Mouse (Mus musculus) fibroblast of lung, adult 2 months (primary cell): ENCODE data around the gene Zdhhc8.

ENCODE experiments used
- DNase-seq: peaks from one replicate; pipeline ENCODE4 v3.0.0-alpha.2; 2011; ENCODE audit warnings: low read depth

Gene Zdhhc8

GRCm38 (mm10) chr16:18231047-18231446 is 3.9 kb downstream of the Zdhhc8 start:
- no peak for DNase-seq

GRCm38 (mm10) chr16:18230617-18231016 is 4.3 kb downstream of the Zdhhc8 start:
- DNase-seq, result no peak

- DNase-seq, result no peak
Observed at GRCm38 (mm10) chr16:18229622-18230021, 5.3 kb downstream of the Zdhhc8 start.

GRCm38 (mm10) chr16:18228856-18229255 is 6.1 kb downstream of the Zdhhc8 start:
- DNase-seq, result no peak

GRCm38 (mm10) chr16:18227897-18228422 is 7.0 kb downstream of the Zdhhc8 start:
- DNase-seq, result no peak

- DNase-seq, result no peak
Observed at GRCm38 (mm10) chr16:18227187-18227586, 7.7 kb downstream of the Zdhhc8 start.

GRCm38 (mm10) chr16:18222188-18222587 is 12.7 kb downstream of the Zdhhc8 start:
- no peak for DNase-seq

GRCm38 (mm10) chr16:18221543-18221898 is 13.4 kb downstream of the Zdhhc8 start:
- no peak for DNase-seq

- no peak for DNase-seq
Observed at GRCm38 (mm10) chr16:18220856-18221542, 13.9 kb downstream of the Zdhhc8 start.

- DNase-seq, result no peak
Observed at GRCm38 (mm10) chr16:18220001-18220400, 14.9 kb downstream of the Zdhhc8 start.

- DNase-seq, result no peak
Observed at GRCm38 (mm10) chr16:18218580-18218996, 16.3 kb downstream of the Zdhhc8 start.

- no peak for DNase-seq
Observed at GRCm38 (mm10) chr16:18217579-18217978, 17.4 kb downstream of the Zdhhc8 start, which contains the start of gene Ccdc188. Gene Ccdc188 (plus strand): TSS chr16:18217879.

GRCm38 (mm10) chr16:18214858-18215257 is 20.1 kb downstream of the Zdhhc8 start:
- DNase-seq, result no peak

- no peak for DNase-seq
Observed at GRCm38 (mm10) chr16:18213689-18214088, 21.2 kb downstream of the Zdhhc8 start.

GRCm38 (mm10) chr16:18211417-18212171 is 23.3 kb downstream of the Zdhhc8 start:
- no peak for DNase-seq

GRCm38 (mm10) chr16:18210701-18211416 is 24.1 kb downstream of the Zdhhc8 start:
- DNase-seq, result no peak

GRCm38 (mm10) chr16:18203430-18204091 is 31.4 kb downstream of the Zdhhc8 start:
- DNase-seq, result no peak

GRCm38 (mm10) chr16:18202061-18202460 is 32.9 kb downstream of the Zdhhc8 start:
- DNase-seq, result no peak

GRCm38 (mm10) chr16:18201620-18202019 is 33.3 kb downstream of the Zdhhc8 start:
- no peak for DNase-seq

- DNase-seq, result no peak
Observed at GRCm38 (mm10) chr16:18200062-18200461, 34.9 kb downstream of the Zdhhc8 start.

GRCm38 (mm10) chr16:18198365-18199098 is 36.4 kb downstream of the Zdhhc8 start:
- no peak for DNase-seq
